Mouse (Mus musculus): ENCODE measurements around the gene Gm8879.
"Not testable (repeated sequence)": the region's sequence is repeated elsewhere in the genome, so short reads cannot be mapped to it uniquely, and the experiment has no call there.

Gm8879 gene

DNA sequence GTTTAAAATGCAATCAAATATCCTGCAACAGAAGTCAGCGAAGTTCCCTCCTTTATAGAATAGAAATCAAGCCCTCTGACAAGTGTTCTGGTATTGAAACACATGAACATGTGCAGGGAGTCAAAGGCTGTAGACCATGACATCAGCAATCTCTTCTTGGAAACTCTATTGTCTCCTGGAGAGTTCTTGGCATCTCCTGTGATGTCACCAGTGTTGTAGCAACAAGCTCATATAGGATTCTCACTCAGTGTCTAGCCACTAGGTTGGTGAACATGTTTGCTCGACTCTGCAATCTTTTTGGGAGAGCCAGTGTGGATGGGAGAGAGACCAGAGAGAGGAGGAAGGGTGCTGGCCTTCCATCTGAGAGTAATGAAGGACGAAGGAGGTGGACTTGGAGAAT lies at the start of gene Gm8879:
Gm8879 (plus strand) TSS at position 301 of the 400 bp plus-strand sequence.
- in situ Hi-C loops (cut with MboI, MseI): not testable (repeated sequence)

DNA sequence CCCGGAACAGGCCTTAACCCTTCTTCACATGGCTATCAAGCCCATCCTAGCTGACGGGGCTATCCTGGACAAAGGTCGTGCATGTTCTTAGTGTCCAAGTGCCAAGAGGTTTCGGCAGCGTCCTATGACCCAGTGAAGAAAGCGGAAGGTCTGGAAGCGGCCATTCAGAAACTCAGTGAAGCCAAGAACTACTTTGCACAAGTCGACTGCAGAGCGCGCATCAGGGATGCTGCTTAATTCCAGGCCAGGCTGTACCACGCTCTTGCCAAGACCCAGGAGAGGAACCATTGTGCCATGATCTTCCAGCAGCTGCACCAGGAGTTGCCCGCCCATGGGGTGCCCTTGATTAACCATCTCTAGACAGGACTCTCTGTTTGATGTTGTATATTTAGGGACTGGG lies 10.6 kb downstream of the Gm8879 start:
- in situ Hi-C loops (cut with MboI, MseI): not testable (repeated sequence)
